Mouse (Mus musculus) thymus, postnatal 14 days (tissue): ENCODE results near the gene Necap1.
A peak's percentile ranks its signal among the peaks of the same experiment; 100 is the strongest.

Experiments used
- DNase-seq: peaks from one replicate; pipeline ENCODE4 v3.0.0; 2021

Gene Necap1

DNA sequence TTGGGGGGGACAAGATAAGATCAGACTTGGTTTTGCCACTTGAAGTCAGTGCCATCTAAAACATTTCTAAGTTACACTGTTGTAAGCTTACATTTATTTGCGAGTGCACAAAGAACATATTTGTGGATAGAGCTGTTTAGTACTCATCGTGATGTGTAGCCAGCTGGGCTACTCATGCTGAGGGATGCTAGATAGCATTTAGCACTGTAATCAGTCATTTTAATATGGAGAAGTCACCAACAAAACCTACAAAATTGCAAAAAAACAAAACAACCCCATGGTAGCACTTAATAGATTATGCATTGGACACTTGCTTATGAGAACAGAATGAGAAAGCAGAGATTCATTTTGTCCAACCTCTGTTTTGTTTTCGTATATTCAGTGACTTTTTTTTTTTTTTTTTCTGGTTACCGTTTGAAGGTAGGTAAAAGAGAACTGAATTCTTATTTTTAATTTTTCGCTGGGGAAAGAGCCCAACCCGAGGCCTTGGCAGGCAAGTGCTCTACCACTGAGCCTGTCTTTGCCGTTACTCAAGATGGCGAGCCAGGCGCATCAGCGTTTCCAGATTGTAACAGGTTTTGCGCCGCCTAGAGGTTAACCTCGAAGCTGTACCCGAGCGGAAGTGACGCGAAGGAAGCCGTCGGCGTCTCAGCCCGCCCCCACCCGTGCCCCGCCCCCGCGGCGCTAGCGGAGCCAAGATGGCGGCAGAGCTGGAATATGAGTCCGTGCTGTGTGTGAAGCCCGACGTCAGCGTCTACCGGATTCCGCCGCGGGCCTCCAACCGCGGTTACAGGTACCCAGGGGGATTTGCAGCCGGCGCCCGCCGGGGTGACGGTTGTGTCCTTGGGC lies at the start of gene Necap1:
Gene Necap1, plus strand, starts transcription at position 604 of the 849 bp plus-strand sequence.
- DNase-seq = peak; percentile 96

GRCm38 (mm10) chr6:122825166-122825565 lies 49.1 kb upstream of the Necap1 start:
- no peak for DNase-seq

DNA sequence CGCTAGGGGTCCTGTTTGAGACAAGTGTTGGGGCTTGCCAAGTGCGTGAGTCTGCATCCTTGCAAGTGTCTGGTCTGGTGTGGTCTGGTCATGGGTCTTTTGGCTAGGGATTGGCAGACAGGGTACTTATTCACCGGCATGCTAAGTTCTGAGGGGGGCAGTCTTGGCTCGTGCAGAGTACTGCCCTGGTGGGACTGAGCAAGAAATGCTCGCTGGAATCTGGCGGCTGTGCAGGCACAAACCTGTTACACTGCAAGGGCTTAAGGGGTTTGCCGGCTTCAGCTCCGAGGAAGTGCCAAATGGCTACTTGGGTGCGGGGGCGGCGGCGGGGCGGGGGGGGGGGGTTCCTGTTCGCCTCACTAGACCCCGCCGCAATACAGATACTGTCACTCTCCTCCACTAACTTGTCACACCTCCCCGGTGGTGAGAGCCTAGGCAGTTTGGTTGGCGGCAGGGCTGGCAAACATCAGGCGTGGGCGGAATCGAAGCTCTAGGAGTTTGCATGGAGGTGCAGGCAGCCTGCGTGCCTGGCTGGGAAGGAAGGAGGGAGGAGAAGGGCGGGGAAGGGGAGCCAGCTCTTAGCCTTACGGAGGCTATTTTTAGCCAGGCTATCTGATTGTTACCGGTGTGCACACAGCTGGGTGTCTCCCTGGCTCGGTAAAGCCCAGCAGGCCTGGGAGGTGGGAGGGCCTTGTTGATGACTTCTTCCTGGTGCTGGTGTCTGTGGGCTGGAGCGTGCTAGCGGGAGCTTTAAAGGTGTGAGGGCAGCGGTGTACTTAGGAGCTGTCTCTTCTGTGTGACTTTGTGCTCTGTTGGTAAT lies 48.1 kb upstream of the Necap1 start:
- DNase-seq = peak; percentile 63

DNA sequence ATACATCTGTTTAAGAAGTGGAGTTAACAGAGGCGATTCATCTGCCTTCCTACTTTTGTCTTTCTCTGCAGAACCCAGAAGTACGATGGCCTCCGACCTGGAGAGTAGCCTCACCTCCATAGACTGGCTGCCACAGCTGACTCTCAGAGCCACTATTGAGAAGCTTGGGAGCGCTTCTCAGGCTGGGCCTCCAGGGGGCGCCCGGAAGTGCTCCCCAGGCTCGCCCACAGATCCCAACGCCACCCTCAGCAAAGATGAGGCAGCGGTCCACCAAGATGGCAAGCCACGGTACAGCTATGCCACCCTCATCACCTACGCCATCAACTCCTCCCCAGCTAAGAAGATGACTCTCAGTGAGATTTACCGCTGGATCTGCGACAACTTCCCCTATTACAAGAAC lies 46.2 kb upstream of the Necap1 start:
- peak; percentile 61 for DNase-seq

- DNase-seq = no peak
Measured at GRCm38 (mm10) chr6:122832880-122833279, 41.4 kb upstream of the Necap1 start.

DNA sequence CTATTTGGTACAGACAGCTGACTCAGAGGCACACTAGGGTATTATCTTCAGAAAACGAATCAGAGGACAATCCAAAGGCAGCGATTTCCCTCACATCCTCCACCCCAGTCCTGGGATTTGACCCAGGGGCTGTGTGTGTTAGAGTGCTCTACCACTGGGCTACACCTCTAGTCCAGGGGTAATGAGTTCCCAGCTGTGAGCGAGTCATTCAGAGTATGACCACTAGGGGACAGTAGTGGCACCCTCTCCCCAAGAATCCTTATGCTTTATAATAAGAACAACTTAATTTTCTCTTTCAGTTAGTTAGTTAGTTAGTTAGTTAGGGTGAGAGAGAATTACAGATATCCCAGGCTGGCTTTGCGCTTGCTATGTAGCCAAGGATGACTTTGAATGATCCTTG lies 39.9 kb upstream of the Necap1 start:
- peak; percentile 62 for DNase-seq

DNA sequence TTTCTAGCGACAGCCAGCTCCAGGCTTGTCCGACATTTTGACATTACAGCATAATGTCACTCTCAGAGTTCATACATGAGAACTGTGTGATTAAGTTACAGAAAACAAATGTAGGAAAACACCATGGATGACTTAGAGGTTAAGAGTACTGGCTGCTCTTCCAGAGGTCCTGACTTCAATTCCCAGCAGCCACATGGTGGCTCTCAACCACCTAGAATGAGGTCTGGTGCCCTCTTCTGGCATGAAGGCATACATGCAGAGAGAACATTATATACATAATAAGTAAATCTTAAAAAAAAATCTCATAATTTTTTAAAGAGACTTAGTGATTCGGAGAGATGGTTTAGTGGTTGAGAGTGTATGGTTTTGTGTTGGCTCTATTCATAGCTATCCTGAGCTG lies 37.3 kb upstream of the Necap1 start:
- no peak for DNase-seq

DNA sequence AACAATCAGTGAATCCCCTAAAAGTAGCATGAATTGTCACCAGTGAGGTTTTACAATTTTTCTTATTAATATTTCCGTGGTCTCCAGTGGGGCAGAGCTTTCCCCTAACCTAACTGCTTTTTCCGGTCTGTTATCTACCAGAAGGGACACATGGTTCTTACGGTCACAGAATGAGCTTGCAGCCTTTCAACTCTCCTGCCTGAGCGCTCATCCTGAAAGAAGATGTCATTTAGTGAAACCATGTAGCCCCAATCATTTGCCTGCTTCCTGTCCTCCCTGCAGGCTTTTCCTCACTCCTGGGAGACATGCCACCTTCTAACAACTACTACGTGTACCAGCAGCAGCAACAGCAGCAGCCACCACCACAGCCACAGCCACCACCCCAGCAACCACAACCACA lies 36.7 kb upstream of the Necap1 start:
- DNase-seq = no peak

DNA sequence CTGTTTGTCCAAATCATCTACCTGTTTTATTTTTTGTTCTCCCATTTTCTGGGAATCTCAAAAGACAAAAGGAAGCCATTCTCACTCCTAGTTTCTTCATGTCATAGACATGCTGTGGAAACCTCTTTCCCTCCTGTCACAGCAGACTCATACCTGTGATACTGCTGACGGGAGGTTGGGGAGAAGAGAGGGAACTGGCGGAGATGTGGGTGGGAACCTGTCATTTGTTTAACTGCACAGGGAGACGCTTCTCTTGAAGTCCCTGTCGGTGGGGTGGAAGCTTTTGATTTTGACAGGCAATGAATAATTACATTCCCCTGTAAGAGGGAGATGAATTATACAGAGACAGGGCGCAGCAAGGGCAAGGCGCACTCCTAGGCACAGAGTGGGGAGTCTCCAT lies 30.5 kb upstream of the Necap1 start:
- no peak for DNase-seq

DNA sequence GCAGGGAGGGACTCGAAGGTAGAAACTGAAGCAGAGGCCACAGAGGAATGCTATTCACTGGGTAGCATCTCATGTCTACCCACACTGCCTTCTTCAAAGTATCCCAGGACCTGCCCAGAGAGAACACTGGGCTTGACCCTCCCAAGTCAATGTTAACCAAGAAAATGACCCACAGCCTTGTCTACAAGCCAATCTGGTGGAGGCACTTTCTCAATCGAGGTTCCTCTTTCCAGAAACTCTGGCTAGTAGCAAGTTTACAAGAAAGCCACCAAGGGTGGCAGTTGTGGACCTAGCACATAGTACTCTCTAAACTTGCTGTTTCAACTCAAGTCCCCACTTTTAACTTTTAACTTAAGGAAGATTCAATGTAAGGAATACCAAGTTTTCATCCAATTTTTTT lies 21.6 kb upstream of the Necap1 start:
- DNase-seq = no peak

- no peak for DNase-seq
Measured at GRCm38 (mm10) chr6:122854552-122854951, 19.7 kb upstream of the Necap1 start.

GRCm38 (mm10) chr6:122855955-122856354 lies 18.3 kb upstream of the Necap1 start, which contains the start of gene C3ar1:
Gene C3ar1 (minus strand): TSS chr6:122856161.
- DNase-seq = no peak

DNA sequence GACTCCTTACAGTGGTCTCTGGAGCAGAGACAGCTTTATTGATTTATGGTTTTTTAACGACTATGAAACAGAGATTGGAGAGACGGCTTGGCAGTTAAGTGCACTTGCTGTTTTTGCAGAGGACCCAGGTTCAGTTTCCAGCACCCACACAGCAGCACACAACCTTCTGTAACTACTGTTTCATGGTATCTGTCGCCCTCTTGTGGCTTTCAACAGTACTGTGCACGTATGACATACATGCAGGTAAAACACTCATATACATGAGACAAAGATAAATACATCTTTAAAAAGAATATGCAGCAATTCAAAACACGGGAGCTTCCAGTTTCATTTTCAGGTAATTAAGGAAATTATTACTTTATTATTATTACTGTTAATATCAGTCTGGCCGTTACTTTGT lies 11.8 kb upstream of the Necap1 start:
- DNase-seq = no peak

GRCm38 (mm10) chr6:122862871-122863270 lies 11.4 kb upstream of the Necap1 start:
- DNase-seq = no peak

- peak; percentile 11 for DNase-seq
Measured at GRCm38 (mm10) chr6:122867914-122868313, 6.4 kb upstream of the Necap1 start.

DNA sequence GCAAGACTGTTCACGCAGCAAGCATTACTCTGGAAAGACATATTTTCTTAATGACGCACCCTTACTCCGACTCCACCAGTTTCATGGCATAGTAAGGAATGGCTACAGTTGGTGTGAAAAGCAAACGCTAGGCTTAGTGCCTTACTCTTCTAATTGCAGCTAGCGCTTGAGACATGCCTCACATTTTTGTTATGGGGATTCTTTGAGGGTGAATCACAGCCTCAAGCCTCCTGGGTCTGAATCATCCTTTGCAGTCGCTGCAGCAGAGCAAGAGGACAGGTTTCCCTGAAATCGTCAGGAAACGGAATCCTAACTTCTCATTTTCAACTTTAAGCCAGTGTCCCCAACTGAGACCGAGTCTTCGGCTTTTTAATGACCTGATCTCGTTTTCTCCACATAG lies 4.4 kb upstream of the Necap1 start:
- DNase-seq = no peak

DNA sequence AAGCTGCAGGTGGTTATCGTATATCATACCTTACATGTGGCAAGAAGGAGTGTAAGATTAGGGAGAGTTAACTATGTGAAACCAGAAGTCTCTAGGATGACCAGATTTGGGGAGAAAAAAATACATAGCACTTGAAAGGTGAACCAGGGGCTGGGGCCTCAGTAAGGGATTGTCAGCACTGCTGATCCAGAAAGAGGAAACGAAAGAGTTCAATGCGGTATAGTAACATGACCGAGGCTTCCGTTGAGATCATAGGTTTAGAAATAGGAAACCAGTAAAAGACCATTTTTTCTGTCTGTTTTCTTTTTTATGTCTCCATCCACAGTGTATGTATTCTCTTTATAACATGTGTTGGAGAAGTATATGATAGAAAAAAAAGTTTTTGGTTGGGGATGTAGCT lies 1.5 kb upstream of the Necap1 start:
- peak; percentile 10 for DNase-seq

- DNase-seq = no peak
Measured at GRCm38 (mm10) chr6:122874720-122875389, 581 bp downstream of the Necap1 start.

DNA sequence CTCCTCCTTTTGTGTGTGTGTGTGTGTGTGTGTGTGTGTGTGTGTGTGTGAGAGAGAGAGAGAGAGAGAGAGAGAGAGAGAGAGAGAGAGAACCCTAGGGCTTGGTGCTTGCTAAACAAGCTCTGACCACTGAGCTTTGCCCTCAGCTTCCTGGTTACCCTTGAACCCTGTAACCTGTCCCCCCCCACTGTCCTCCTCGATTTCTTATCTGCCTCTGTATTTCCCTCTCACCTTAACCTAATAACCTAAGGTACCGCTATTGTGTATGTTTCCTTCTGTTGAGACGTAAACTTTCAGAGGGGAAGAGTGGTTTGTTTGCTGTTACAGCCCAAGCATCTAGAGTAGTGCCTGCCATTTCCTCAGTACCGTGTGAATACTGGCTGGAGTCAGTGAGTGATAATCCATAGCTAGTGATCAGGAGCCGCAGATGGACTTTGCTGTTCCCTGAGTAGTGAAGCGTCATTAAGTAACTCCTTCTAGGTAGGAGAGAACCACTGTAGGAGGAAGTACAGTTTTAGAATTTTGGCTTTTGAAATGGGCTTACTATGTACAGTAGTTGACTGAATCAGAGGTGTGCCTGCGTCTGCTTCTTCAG lies 5.0 kb downstream of the Necap1 start:
- DNase-seq = no peak

- DNase-seq = no peak
Measured at GRCm38 (mm10) chr6:122879781-122880505, 5.7 kb downstream of the Necap1 start.

GRCm38 (mm10) chr6:122881287-122881686 lies 7.0 kb downstream of the Necap1 start:
- DNase-seq = no peak

GRCm38 (mm10) chr6:122883603-122884002 lies 9.3 kb downstream of the Necap1 start:
- DNase-seq = no peak
